ENCODE assay signal across 30 mouse cellular contexts in genomic region chr4:37338376-37338775, GRCm38 (mm10).
"Had no signal": no experiment of that assay in that cellular context is flagged by ENCODE, and none has a peak within 500 bp of the region (broad histone marks: within the 10 kb centered on the region; RNA-seq: fewer than 3 reads in every experiment).

No protein-coding gene starts in this region.

- H3K27ac ChIP-seq: limb, embryonic 10.5 days; limb, embryonic 12.5 days; limb, embryonic 13.5 days; limb, embryonic 15.5 days; liver, embryonic 12.5 days; liver, embryonic 13.5 days; liver, embryonic 14.5 days; liver, embryonic 15.5 days; lung, embryonic 15.5 days; macrophage; midbrain, embryonic 10.5 days; midbrain, embryonic 12.5 days; midbrain, embryonic 13.5 days; midbrain, embryonic 15.5 days; neural tube, embryonic 12.5 days; neural tube, embryonic 13.5 days had no signal

- H3K9me3 ChIP-seq: limb, embryonic 10.5 days; limb, embryonic 12.5 days; limb, embryonic 13.5 days; limb, embryonic 15.5 days; liver, embryonic 12.5 days; liver, embryonic 13.5 days; liver, embryonic 15.5 days; lung, embryonic 15.5 days; midbrain, embryonic 10.5 days; midbrain, embryonic 12.5 days; midbrain, embryonic 13.5 days; midbrain, embryonic 15.5 days; neural tube, embryonic 12.5 days; neural tube, embryonic 13.5 days had no signal

- ATAC-seq: liver, embryonic 12.5 days; liver, postnatal 0 days; lung, postnatal 0 days; midbrain, embryonic 13.5 days; midbrain, embryonic 15.5 days; midbrain, embryonic 16.5 days had no signal

- H3K36me3 ChIP-seq: limb, embryonic 10.5 days; limb, embryonic 12.5 days; limb, embryonic 13.5 days; limb, embryonic 15.5 days; liver, embryonic 12.5 days; liver, embryonic 13.5 days; liver, embryonic 15.5 days; lung, embryonic 15.5 days; midbrain, embryonic 10.5 days; midbrain, embryonic 12.5 days; midbrain, embryonic 13.5 days; midbrain, embryonic 15.5 days; neural tube, embryonic 12.5 days; neural tube, embryonic 13.5 days had no signal

- DNase-seq: left cerebral cortex, postnatal 4 days; liver; liver, embryonic 13.5 days; liver, postnatal 0 days; lung, adult 18-20 months; lung, adult 2 months; lung, embryonic 14.5 days; lung, postnatal 10 days; lung, postnatal 14 days; lung, postnatal 36 days; lung, postnatal 4 days; midbrain, embryonic 14.5 days had no signal

- H3K4me3 ChIP-seq: limb, embryonic 10.5 days; limb, embryonic 12.5 days; limb, embryonic 13.5 days; limb, embryonic 15.5 days; liver, embryonic 12.5 days; liver, embryonic 13.5 days; liver, embryonic 15.5 days; lung, embryonic 15.5 days; midbrain, embryonic 10.5 days; midbrain, embryonic 12.5 days; midbrain, embryonic 13.5 days; midbrain, embryonic 15.5 days; myocyte; neural tube, embryonic 12.5 days; neural tube, embryonic 13.5 days had no signal

- H3K4me1 ChIP-seq: limb, embryonic 10.5 days; limb, embryonic 12.5 days; limb, embryonic 13.5 days; limb, embryonic 15.5 days; liver, embryonic 12.5 days; liver, embryonic 13.5 days; liver, embryonic 15.5 days; lung, embryonic 15.5 days; midbrain, embryonic 10.5 days; midbrain, embryonic 12.5 days; midbrain, embryonic 13.5 days; midbrain, embryonic 15.5 days; neural tube, embryonic 12.5 days; neural tube, embryonic 13.5 days had no signal

- H3K27me3 ChIP-seq: limb, embryonic 12.5 days; limb, embryonic 13.5 days; limb, embryonic 15.5 days; liver, embryonic 12.5 days; liver, embryonic 13.5 days; liver, embryonic 15.5 days; lung, embryonic 15.5 days; midbrain, embryonic 12.5 days; midbrain, embryonic 13.5 days; midbrain, embryonic 15.5 days; neural tube, embryonic 12.5 days; neural tube, embryonic 13.5 days had no signal
